1 mouse cellular context compared by ENCODE assay signal in the genomic region with DNA sequence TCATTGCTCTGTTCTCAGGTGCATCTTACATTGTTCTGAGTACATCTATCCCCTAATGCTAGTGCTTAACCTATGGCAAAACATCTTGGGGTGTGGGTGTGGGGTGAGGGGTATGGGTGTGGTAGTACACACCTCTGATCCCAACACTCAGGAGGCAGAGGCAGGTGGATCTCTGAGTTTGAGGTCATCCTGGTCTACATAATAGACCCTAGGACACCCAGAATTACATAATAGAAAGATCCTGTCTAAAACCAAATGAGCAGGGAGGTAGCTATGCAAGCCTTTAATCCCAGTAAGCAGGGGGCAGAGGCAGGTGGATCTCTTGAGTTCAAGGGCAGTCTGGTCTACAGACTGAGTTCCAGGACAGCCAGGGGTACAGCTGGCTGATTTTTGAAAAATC.
TF ChIP-seq lines count a peak whose summit lies in the region.

No protein-coding gene starts in this region.

TF ChIP-seq in myocyte, 11 proteins besides CTCF, POLR2A, EP300 and RAD21:
- TF ChIP-seq USF1 (IDR thresholded peaks at IDR 0.05; ENCODE audit: low read depth): no peak
- TF ChIP-seq POLR2AphosphoS2 (IDR thresholded peaks at IDR 0.05; ENCODE audit: insufficient read length, low read depth): no peak
- TF ChIP-seq REST (IDR thresholded peaks at IDR 0.05; ENCODE audit: insufficient read depth, insufficient read length): no peak
- TF ChIP-seq TCF3 (IDR thresholded peaks at IDR 0.05; ENCODE audit: insufficient read length, low read depth): no peak
- TF ChIP-seq CEBPB (IDR thresholded peaks at IDR 0.05; ENCODE audit: insufficient read depth, poor library complexity, severe bottlenecking): no peak
- no peak for TF ChIP-seq MYOD1 (IDR thresholded peaks at IDR 0.05; ENCODE audit: control insufficient read depth in 1 of 3, insufficient read length in 2 of 3, low read depth in 2 of 3)
- TF ChIP-seq SRF (IDR thresholded peaks at IDR 0.05; ENCODE audit: control insufficient read depth, insufficient read length, low read depth): no peak
- TF ChIP-seq MAX (IDR thresholded peaks at IDR 0.05; ENCODE audit: low read depth): no peak
- TF ChIP-seq MYOG (IDR thresholded peaks at IDR 0.05; ENCODE audit: control insufficient read depth in 1 of 3, insufficient read depth in 1 of 3, insufficient read length in 2 of 3, low read depth in 2 of 3): no peak
- no peak for TF ChIP-seq E2F4 (IDR thresholded peaks at IDR 0.05; ENCODE audit: insufficient read depth)
- no peak for TF ChIP-seq TCF12 (IDR thresholded peaks at IDR 0.05; ENCODE audit: insufficient read depth, poor library complexity, severe bottlenecking)
